Mouse (Mus musculus) MEL (cell line): ENCODE results near the gene P2ry6. TPM values are rescaled to one million over a fixed set of nuclear protein-coding genes. Genes with fewer than 3 reads are reported as not detected.

Experiments
- DNase-seq: peaks from one replicate; pipeline ENCODE4 v3.0.0; 2011; ENCODE audit warnings: low read depth, low spot score
- H3K27ac ChIP-seq: 2 replicates; pipeline ENCODE4 v1.5.1; 2012; ENCODE audit warnings: low read depth, mild to moderate bottlenecking, control low read depth, low read length, moderate library complexity; ENCODE audit not compliant: control insufficient read depth
- H3K27me3 ChIP-seq, 2 experiments: fragments of 150-350 bp in 1 of 2; sonication (generic) in 1 of 2; 2 replicates each; pipeline ENCODE4 v1.6.1; 2012; ENCODE audit warnings: low read length in 2 of 2, mild to moderate bottlenecking in 2 of 2, improper control_type of control experiment in 1 of 2, moderate library complexity in 1 of 2; ENCODE audit not compliant: insufficient read depth in 2 of 2, control insufficient read depth in 1 of 2
- H3K36me3 ChIP-seq, 2 experiments: 2 replicates each; pipeline ENCODE4 v1.6.1; 2012 to 2014; ENCODE audit warnings: low read length in 2 of 2, improper control_type of control experiment in 1 of 2, inconsistent platforms in 1 of 2, mild to moderate bottlenecking in 1 of 2; ENCODE audit not compliant: insufficient read depth in 2 of 2, control insufficient read depth in 1 of 2
- H3K4me1 ChIP-seq, 2 experiments: fragments of 150-350 bp in 1 of 2; sonication (generic) in 1 of 2; 2 replicates each; pipeline ENCODE4 v1.6.1; 2012; ENCODE audit warnings: low read length in 2 of 2, improper control_type of control experiment in 1 of 2, mild to moderate bottlenecking in 1 of 2; ENCODE audit not compliant: insufficient read depth in 2 of 2, control insufficient read depth in 1 of 2
- H3K4me3 ChIP-seq, 2 experiments: fragments of 150-350 bp in 1 of 2; sonication (generic) in 1 of 2; 2 replicates each; pipeline ENCODE4 v1.5.1; 2012; ENCODE audit warnings: low read depth in 2 of 2, low read length in 2 of 2, mild to moderate bottlenecking in 2 of 2, moderate library complexity in 2 of 2, control low read depth in 1 of 2, improper control_type of control experiment in 1 of 2; ENCODE audit not compliant: control insufficient read depth in 1 of 2, insufficient read depth in 1 of 2
- H3K79me2 ChIP-seq: 2 replicates; pipeline ENCODE4 v1.6.1; 2012; ENCODE audit warnings: mild to moderate bottlenecking, low read length, moderate library complexity; ENCODE audit not compliant: control insufficient read depth, poor library complexity, insufficient read depth
- H3K9ac ChIP-seq: 2 replicates; pipeline ENCODE4 v1.6.1; 2012; ENCODE audit warnings: low read depth, mild to moderate bottlenecking, control low read depth, low read length, moderate library complexity; ENCODE audit not compliant: control insufficient read depth, poor library complexity, severe bottlenecking
- H3K9me3 ChIP-seq: fragments of 150-350 bp; sonication (generic); replicated peaks from 2 replicates; pipeline ENCODE4 v1.6.1; 2012; ENCODE audit warnings: mild to moderate bottlenecking, low read length, improper control_type of control experiment, moderate library complexity; ENCODE audit not compliant: insufficient read depth
- CHD1 ChIP-seq: IDR thresholded peaks from 2 replicates; pipeline ENCODE4 v1.6.1; 2012; ENCODE audit warnings: low read depth, mild to moderate bottlenecking, inconsistent platforms, low read length, improper control_type of control experiment
- CTCF ChIP-seq, 3 experiments: IDR thresholded peaks in 2 of 3; conservative IDR thresholded peaks in 1 of 3; 2 replicates each; pipeline ENCODE4 v1.5.1; 2011 to 2012; ENCODE audit warnings: low read length in 3 of 3, low read depth in 2 of 3, mild to moderate bottlenecking in 2 of 3, improper control_type of control experiment in 1 of 3, inconsistent platforms in 1 of 3, mixed read lengths in 1 of 3, moderate library complexity in 1 of 3; ENCODE audit not compliant: control insufficient read depth in 1 of 3, insufficient read depth in 1 of 3, poor library complexity in 1 of 3, severe bottlenecking in 1 of 3
- ELF1 ChIP-seq: IDR thresholded peaks from 2 replicates; pipeline ENCODE4 v1.6.1; 2014; ENCODE audit warnings: low read depth, mild to moderate bottlenecking, inconsistent platforms, low read length, improper control_type of control experiment, moderate library complexity
- EP300 ChIP-seq, 2 experiments: IDR thresholded peaks; 2 replicates each; pipeline ENCODE4 v1.6.1; 2011; ENCODE audit warnings: improper control_type of control experiment in 2 of 2, low read length in 2 of 2, low read depth in 1 of 2, mild to moderate bottlenecking in 1 of 2
- ETS1 ChIP-seq: IDR thresholded peaks from 2 replicates; pipeline ENCODE4 v1.6.1; 2012; ENCODE audit warnings: low read depth, mild to moderate bottlenecking, inconsistent platforms, low read length, improper control_type of control experiment, moderate library complexity
- GATA1 ChIP-seq: IDR thresholded peaks from 2 replicates; pipeline ENCODE4 v1.6.1; 2011; ENCODE audit warnings: low read depth, low read length, improper control_type of control experiment
- JUND ChIP-seq: IDR thresholded peaks from 2 replicates; pipeline ENCODE4 v1.6.1; 2011; ENCODE audit warnings: low read depth, mild to moderate bottlenecking, improper control_type of control experiment, low read length
- KAT2A ChIP-seq: conservative IDR thresholded peaks from 2 replicates; pipeline ENCODE4 v1.6.1; 2012; ENCODE audit warnings: low read depth, low read length, improper control_type of control experiment, inconsistent platforms
- MAZ ChIP-seq: IDR thresholded peaks from 2 replicates; pipeline ENCODE4 v1.6.1; 2012; ENCODE audit warnings: low read depth, mild to moderate bottlenecking, inconsistent platforms, low read length, improper control_type of control experiment
- MXI1 ChIP-seq: IDR thresholded peaks from 2 replicates; pipeline ENCODE4 v1.6.1; 2011; ENCODE audit warnings: mild to moderate bottlenecking, low read depth, low read length, improper control_type of control experiment
- MYB ChIP-seq: IDR thresholded peaks from 2 replicates; pipeline ENCODE4 v1.6.1; 2011; ENCODE audit warnings: mild to moderate bottlenecking, low read depth, low read length, improper control_type of control experiment
- MYC ChIP-seq: IDR thresholded peaks from 2 replicates; pipeline ENCODE4 v1.6.1; 2011; ENCODE audit warnings: low read depth, mild to moderate bottlenecking, low read length, improper control_type of control experiment, moderate library complexity
- POLR2A ChIP-seq, 2 experiments: IDR thresholded peaks; 2 replicates each; pipeline ENCODE4 v1.6.1; 2011 to 2012; ENCODE audit warnings: low read length in 2 of 2, mild to moderate bottlenecking in 2 of 2, control low read depth in 1 of 2, improper control_type of control experiment in 1 of 2, low read depth in 1 of 2, moderate library complexity in 1 of 2; ENCODE audit not compliant: control insufficient read depth in 1 of 2, insufficient read depth in 1 of 2, poor library complexity in 1 of 2
- POLR2AphosphoS2 ChIP-seq: IDR thresholded peaks from 2 replicates; pipeline ENCODE4 v1.6.1; 2011; ENCODE audit warnings: low read length, improper control_type of control experiment
- POLR2AphosphoS5 ChIP-seq: IDR thresholded peaks from 2 replicates; pipeline ENCODE4 v1.6.1; 2012; ENCODE audit warnings: low read depth, borderline replicate concordance, mild to moderate bottlenecking, inconsistent platforms, low read length, moderate library complexity, mixed read lengths
- RAD21 ChIP-seq: IDR thresholded peaks from 2 replicates; pipeline ENCODE4 v1.6.1; 2011; ENCODE audit warnings: mild to moderate bottlenecking, low read depth, low read length, improper control_type of control experiment
- TAL1 ChIP-seq: IDR thresholded peaks from 2 replicates; pipeline ENCODE4 v1.6.1; 2012; ENCODE audit warnings: mild to moderate bottlenecking, inconsistent platforms, low read length, moderate library complexity, mixed read lengths
- TCF12 ChIP-seq: IDR thresholded peaks from 2 replicates; pipeline ENCODE4 v1.6.1; 2014; ENCODE audit warnings: low read depth, mild to moderate bottlenecking, inconsistent platforms, low read length, improper control_type of control experiment, moderate library complexity
- UBTF ChIP-seq: IDR thresholded peaks from 2 replicates; pipeline ENCODE4 v1.6.1; 2012; ENCODE audit warnings: low read depth, mild to moderate bottlenecking, inconsistent platforms, low read length, improper control_type of control experiment, moderate library complexity, borderline replicate concordance; ENCODE audit not compliant: insufficient read depth
- USF2 ChIP-seq, 2 experiments: IDR thresholded peaks; 2 replicates each; pipeline ENCODE4 v1.6.1; 2011 to 2012; ENCODE audit warnings: improper control_type of control experiment in 2 of 2, low read length in 2 of 2, borderline replicate concordance in 1 of 2, inconsistent platforms in 1 of 2, low read depth in 1 of 2, mild to moderate bottlenecking in 1 of 2; ENCODE audit not compliant: insufficient read depth in 1 of 2
- ZMIZ1 ChIP-seq: IDR thresholded peaks from 2 replicates; pipeline ENCODE4 v1.6.1; 2012; ENCODE audit warnings: low read depth, mild to moderate bottlenecking, inconsistent platforms, low read length, improper control_type of control experiment, moderate library complexity
- polyA plus RNA-seq, 2 experiments: library from polyadenylated mRNA; stranded (reverse) in 1 of 2; unstranded in 1 of 2; fragments of >175 nt in 1 of 2; fragments of >200 nt in 1 of 2; gene quantifications; 2 replicates each; pipeline versions ENCODE4 v1.2.1 to v1.2.4; 2012; ENCODE audit warnings: low replicate concordance in 2 of 2, low read depth in 1 of 2; ENCODE audit not compliant: insufficient read length in 2 of 2, insufficient read depth in 1 of 2, missing spikeins in 1 of 2
- total RNA-seq: library from RNA; depleted of rRNA; stranded (reverse); fragments of 300-350 nt; gene quantifications from 2 replicates; pipeline ENCODE4 v1.2.3, GENCODE M21; 2012

The P2ry6 gene
- total and polyA plus RNA-seq, 3 experiments: not detected

GRCm38 (mm10) chr7:100894833-100895226 lies 79.6 kb downstream of the P2ry6 start:
- Histone ChIP-seq H3K36me3 (no peaks in the 10 kb centered on the region), H3K9me3 (no peaks in the 10 kb centered on the region), H3K9ac (no peak overlapping the region), H3K79me2 (no peaks in the 10 kb centered on the region), H3K4me1 (no peaks in the 10 kb centered on the region), H3K27ac (no peak overlapping the region), H3K4me3 (no peak overlapping the region), H3K27me3 (no peaks in the 10 kb centered on the region)
- TF ChIP-seq POLR2A (IDR thresholded peaks at IDR 0.05; ENCODE audit: control insufficient read depth in 1 of 2, insufficient read depth in 1 of 2, low read depth in 1 of 2, low read length in 2 of 2, poor library complexity in 1 of 2) (no peak), KAT2A (no peak), MAZ (no peak), CTCF (IDR thresholded peaks at IDR 0.05 in 2 of 3, conservative IDR thresholded peaks at IDR 0.05 in 1 of 3; ENCODE audit: control insufficient read depth in 1 of 3, insufficient read depth in 1 of 3, low read depth in 2 of 3, low read length in 3 of 3, poor library complexity in 1 of 3, severe bottlenecking in 1 of 3) (no peak), POLR2AphosphoS2 (no peak)
- DNase-seq: no peak

- Histone ChIP-seq H3K9me3 (no peaks in the 10 kb centered on the region), H3K79me2 (no peaks in the 10 kb centered on the region), H3K9ac (no peak overlapping the region), H3K27me3 (no peaks in the 10 kb centered on the region), H3K4me1 (no peaks in the 10 kb centered on the region), H3K36me3 (no peaks in the 10 kb centered on the region), H3K4me3 (no peak overlapping the region), H3K27ac (no peak overlapping the region)
- DNase-seq: no peak
- TF ChIP-seq POLR2AphosphoS5 (no peak), CTCF (IDR thresholded peaks at IDR 0.05 in 2 of 3, conservative IDR thresholded peaks at IDR 0.05 in 1 of 3; ENCODE audit: control insufficient read depth in 1 of 3, insufficient read depth in 1 of 3, low read depth in 2 of 3, low read length in 3 of 3, poor library complexity in 1 of 3, severe bottlenecking in 1 of 3) (no peak), ZMIZ1 (no peak)
These were observed 80.2 kb downstream of the P2ry6 start for GRCm38 (mm10) chr7:100894057-100894832.

GRCm38 (mm10) chr7:100893249-100894056 lies 81.0 kb downstream of the P2ry6 start:
- no peaks in the 10 kb centered on the region for H3K27me3 ChIP-seq
- TF ChIP-seq POLR2AphosphoS2 (no peak), EP300 (IDR thresholded peaks at IDR 0.05; ENCODE audit: low read depth in 1 of 2, low read length in 2 of 2) (no peak), JUND (no peak), KAT2A (no peak), GATA1 (no peak), TAL1 (no peak), UBTF (no peak), POLR2A (IDR thresholded peaks at IDR 0.05; ENCODE audit: control insufficient read depth in 1 of 2, insufficient read depth in 1 of 2, low read depth in 1 of 2, low read length in 2 of 2, poor library complexity in 1 of 2) (no peak), ETS1 (no peak), CTCF (IDR thresholded peaks at IDR 0.05 in 2 of 3, conservative IDR thresholded peaks at IDR 0.05 in 1 of 3; ENCODE audit: control insufficient read depth in 1 of 3, insufficient read depth in 1 of 3, low read depth in 2 of 3, low read length in 3 of 3, poor library complexity in 1 of 3, severe bottlenecking in 1 of 3) (no peak), TCF12 (no peak), ELF1 (no peak), USF2 (IDR thresholded peaks at IDR 0.05; ENCODE audit: borderline replicate concordance in 1 of 2, insufficient read depth in 1 of 2, low read depth in 1 of 2, low read length in 2 of 2) (no peak), MXI1 (no peak), MYC (no peak), CHD1 (no peak), MAZ (no peak), RAD21 (no peak), MYB (no peak)

More at GRCm38 (mm10) chr7:100893249-100894056, 81.0 kb downstream of the P2ry6 start:
- Histone ChIP-seq H3K9ac (no peak overlapping the region), H3K27ac (no peak overlapping the region), H3K4me1 (no peaks in the 10 kb centered on the region), H3K9me3 (no peaks in the 10 kb centered on the region), H3K36me3 (no peaks in the 10 kb centered on the region), H3K79me2 (no peaks in the 10 kb centered on the region), H3K4me3 (no peak overlapping the region)
- no peak for DNase-seq
